Mouse (Mus musculus): Measurements from ENCODE around the gene Krtap11-1. TPM values are rescaled to one million over a fixed set of nuclear protein-coding genes. Genes with fewer than 3 reads are reported as not detected.

Krtap11-1 gene
- polyA plus RNA-seq (2012; ENCODE audit: low replicate concordance), result not detected in 2 replicates

DNA sequence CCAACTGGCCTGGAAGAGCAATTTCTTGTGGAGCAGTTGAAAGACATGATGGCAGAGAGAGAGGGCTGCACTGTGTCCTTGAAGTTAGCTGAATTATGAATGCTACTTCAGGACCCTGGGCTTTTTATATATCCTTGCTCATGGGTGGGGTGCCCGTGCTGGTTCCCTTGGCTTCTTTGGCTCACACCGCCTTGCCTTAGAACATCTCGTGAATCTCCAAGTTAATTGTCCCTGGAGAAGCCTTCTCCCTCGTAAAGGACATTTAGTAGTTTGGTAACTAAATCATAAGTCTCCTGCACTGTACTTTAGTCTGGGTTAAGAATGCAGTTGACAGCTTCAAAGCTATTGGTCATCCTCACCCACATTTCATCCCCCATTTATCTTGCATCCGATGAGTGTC, at the start of gene Krtap11-1:
Gene Krtap11-1 (minus strand): TSS at position 101 of the 400 bp plus-strand sequence.

Other genes with a start within 250 kb of the Krtap11-1 start
- gene Krtap21-1, start 167.3 kb downstream of the Krtap11-1 start, polyA plus RNA-seq (2012; ENCODE audit: low replicate concordance), result not detected in 2 replicates
- not detected in 2 replicates for gene Krtap6-2, start 151.1 kb downstream of the Krtap11-1 start, polyA plus RNA-seq (2012; ENCODE audit: low replicate concordance)
- gene Krtap8-1, start 83.2 kb downstream of the Krtap11-1 start, polyA plus RNA-seq (2012; ENCODE audit: low replicate concordance), result not detected in 2 replicates
- not detected in 2 replicates for gene Krtap7-1, start 62.9 kb downstream of the Krtap11-1 start, polyA plus RNA-seq (2012; ENCODE audit: low replicate concordance)